Mouse (Mus musculus) layer of hippocampus, postnatal 14 days (tissue): Measurements from ENCODE around the gene Tfpi. TPM values are rescaled to one million over a fixed set of nuclear protein-coding genes. Genes with fewer than 3 reads are reported as not detected.
"Not testable (repeated sequence)": the region's sequence is repeated elsewhere in the genome, so short reads cannot be mapped to it uniquely, and the experiment has no call there.

Source experiments
- DNase-seq, 2 experiments: peaks; one replicate each; pipeline ENCODE4 v3.0.0; 2021 to 2022; ENCODE audit warnings: low spot score in 2 of 2, mixed read lengths in 1 of 2
- long read RNA-seq, 2 experiments: library from polyadenylated mRNA; stranded (forward); transcript quantifications; one replicate each; pipeline ENCODE4 v2.0.0; 2021
- total RNA-seq, 2 experiments: library from RNA; stranded (reverse); gene quantifications; 2 replicates each; pipeline ENCODE4 v1.2.3; 2021

Tfpi gene
- 1 to 10 TPM; 4.3 to 6.0 TPM for total RNA-seq
- long read RNA-seq, experiment 1, partial matches to known transcripts = 0 of 5 reads
- long read RNA-seq, experiment 1, other reads (novel, unspliced or antisense) = 5 of 5 reads
- long read RNA-seq, experiment 2, partial matches to known transcripts = 0 of 8 reads
- long read RNA-seq, experiment 2, other reads (novel, unspliced or antisense) = 5 of 8 reads

GRCm38 (mm10) chr2:84476577-84476976, at the start of gene Tfpi:
Gene Tfpi, minus strand, starts transcription at chr2:84476775.
- no peak for DNase-seq

GRCm38 (mm10) chr2:84526221-84526620, 49.6 kb upstream of the Tfpi start:
- DNase-seq = no peak

DNA sequence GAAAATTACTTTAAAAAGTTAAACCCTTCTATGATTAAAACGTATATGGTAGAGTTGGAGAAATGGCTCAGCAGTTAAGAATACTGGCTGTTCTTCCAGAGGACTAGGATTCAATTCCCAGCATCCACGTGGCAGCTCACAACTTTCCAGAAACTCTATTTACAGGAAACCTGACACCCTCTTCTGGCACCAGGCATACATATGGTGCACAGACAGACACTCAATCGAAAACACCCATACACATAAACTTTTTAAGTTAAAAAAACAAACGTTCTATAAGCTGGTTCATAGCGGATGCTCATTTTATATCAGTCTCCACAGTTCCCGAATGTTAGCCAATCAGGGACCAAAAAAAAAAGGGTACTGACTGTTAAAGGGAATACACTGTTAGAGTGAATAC, 49.2 kb upstream of the Tfpi start:
- no peak for DNase-seq

GRCm38 (mm10) chr2:84525047-84525446, 48.5 kb upstream of the Tfpi start:
- DNase-seq = no peak

- no peak for DNase-seq
Measured at GRCm38 (mm10) chr2:84523994-84524393, 47.4 kb upstream of the Tfpi start.

GRCm38 (mm10) chr2:84523103-84523865, 46.7 kb upstream of the Tfpi start:
- DNase-seq = no peak

DNA sequence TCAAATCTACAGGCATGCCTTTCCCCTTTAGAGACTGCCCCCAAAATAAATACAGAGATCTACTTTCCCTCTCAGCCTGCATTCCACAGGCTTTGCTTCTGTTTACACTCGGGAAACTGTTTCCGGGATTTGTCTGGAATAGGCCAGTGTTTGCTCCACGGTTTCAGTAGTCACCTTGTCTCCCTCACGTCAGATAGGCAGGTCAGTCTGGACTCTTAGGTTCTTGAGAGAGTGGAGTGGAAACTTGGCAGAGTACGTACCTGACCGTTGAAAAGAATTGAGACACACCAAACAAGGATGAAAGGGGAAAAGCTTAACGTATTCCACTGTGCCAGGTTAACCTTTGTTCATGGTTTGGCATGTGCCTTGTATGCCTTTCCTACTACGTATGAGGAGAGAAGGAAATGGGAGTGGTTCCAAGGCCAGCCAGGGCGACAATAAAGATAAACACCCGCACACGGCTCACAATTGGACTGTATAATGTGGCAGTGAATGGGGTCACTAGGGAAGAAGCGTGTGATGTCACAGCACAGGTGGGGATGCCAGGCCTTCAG, 43.0 kb upstream of the Tfpi start:
- DNase-seq = no peak

DNA sequence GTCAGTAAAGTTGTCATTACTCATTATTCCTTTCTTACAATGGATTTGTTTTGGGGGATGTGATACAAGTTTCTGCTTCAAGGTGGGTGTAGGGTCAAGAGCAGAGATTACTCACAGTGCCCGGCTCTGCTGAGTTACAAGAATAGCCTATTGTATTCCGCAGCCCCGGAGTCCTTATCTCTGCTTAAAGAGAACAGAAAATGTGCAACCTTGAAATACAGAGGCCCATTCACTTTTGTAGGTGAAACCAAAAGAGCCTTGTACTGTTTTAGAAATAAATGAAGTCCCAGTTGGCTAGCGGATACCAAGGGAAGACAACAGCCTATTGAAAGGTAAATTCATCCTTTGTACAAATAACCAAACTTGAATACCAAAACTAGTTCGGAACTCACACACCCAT, 42.2 kb upstream of the Tfpi start:
- no peak for DNase-seq

GRCm38 (mm10) chr2:84513281-84513680, 36.7 kb upstream of the Tfpi start:
- no peak for DNase-seq

DNA sequence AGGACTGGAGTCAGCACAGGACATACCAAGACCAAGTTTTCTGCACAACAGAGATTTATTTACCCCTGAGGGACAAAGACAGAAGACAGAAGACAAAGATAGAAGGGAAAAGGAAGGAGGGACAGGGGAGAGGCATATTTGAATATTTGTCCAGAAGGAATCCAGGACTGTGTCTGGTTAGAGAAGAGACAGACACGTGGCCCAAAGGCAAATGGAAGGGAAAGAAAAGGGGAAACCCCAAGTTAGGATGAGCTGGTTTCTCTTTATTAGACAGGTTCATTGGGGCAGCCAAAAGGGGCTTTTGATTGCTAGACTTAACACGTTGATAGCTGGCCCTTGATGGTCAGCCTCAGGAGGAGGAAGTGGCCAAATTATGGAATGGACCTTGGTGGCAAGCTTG, 34.9 kb upstream of the Tfpi start:
- no peak for DNase-seq

DNA sequence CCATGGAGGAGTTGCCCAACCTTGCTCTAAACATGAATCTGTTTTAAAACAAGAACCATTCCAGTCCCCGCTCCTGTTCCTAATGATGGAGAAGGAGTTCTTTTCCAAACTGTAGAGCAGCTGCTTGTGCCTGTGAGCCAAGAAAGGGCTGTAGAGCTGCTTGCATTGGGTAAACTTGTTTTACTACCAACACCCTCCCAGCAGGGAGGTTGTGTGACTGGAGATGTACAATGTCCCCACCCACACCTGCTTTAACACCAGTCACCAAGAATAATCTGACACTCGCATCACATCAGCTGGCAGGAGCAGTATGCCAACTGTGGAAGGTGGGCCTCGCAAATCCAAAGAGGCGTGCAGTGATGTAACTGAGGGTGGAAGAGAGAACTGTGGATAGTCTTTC, 34.5 kb upstream of the Tfpi start:
- DNase-seq = peak in 1 of 2 experiments; percentile 17

DNA sequence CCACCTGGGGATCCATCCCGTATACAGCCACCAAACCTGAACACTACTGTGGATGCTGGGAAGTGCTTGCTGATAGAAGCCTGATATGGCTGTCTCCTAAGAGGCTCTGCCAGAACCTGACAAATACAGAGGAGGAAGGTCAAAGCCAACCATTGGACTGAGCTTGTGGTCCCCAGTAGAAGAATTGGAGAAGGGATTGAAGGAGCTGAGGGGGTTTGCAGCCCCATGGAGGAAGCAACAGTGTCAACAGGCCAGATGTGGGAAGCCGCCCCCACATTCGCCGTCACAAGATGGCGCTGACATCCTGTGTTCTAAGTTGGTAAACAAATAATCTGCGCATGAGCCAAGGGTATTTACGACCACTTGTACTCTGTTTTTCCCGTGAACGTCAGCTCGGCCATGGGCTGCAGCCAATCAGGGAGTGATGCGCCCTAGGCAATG, 28.4 kb upstream of the Tfpi start:
- not testable (repeated sequence) for DNase-seq

DNA sequence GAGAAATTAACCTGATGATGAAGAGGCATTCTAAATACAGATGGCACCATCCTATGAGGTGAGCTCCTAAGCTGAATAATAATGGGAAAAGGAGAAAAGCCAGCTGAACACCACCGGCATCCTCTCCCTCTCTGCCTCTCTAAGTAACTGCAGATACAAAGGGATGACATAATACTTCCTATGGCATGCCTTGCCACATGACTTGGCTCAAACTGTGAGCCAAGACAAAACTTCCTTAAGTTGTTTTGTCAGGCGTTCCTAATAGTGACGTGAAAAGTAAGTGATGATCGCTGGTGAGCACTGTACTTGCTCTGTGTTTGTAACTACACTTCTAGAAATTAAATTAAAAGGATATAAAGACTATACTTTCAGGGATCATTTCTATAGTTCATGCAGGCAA, 27.7 kb upstream of the Tfpi start:
- no peak for DNase-seq

- no peak for DNase-seq
Measured at GRCm38 (mm10) chr2:84498921-84499320, 22.3 kb upstream of the Tfpi start.

DNA sequence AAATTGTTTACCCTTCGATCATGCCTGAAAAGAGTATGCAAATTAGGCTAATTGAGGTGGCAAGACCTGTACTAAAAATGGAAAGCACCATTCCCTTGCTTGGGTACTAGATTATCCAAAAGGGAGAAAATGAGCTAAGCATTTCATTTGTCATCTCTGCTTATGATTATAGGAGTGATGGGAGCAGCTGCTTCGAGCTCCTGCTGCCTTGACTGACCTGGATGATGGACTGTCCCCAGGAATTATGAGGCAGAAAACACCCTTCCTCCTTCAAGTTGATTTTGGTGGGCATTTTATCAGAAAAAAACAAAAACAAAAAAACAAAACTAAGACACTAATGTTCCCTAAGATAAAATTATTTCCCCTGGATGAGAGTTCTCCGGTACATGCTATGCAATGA, 18.5 kb upstream of the Tfpi start:
- no peak for DNase-seq

GRCm38 (mm10) chr2:84493626-84494025, 17.1 kb upstream of the Tfpi start:
- no peak for DNase-seq

GRCm38 (mm10) chr2:84491715-84492114, 15.1 kb upstream of the Tfpi start:
- no peak for DNase-seq

DNA sequence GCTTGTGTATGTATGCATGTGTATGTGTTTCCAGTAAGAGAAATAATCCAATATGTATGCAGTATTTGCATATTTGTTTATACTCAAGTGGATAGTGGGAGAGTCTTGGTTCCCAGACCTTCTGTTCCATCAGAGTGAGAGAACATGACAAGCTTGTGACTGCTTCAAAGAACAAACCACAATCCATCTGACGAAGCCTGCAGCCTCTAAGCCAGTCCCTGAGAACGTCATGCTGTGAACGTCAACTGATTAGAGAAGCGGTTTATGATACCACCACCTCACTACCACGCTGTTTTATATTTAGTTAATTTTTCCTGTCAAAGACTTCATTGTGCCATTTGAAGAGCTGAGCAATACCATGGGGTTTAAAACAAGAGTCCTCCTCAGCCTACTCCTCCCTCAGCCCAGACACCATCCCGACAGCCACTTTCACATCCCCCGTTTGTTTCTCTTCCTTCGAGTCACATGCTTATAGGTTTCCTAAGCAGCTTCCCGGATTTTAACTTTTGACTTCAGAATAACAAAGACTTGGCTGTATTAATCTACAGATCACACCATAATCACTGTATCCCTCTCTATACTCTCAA, 11.2 kb upstream of the Tfpi start:
- DNase-seq = no peak

DNA sequence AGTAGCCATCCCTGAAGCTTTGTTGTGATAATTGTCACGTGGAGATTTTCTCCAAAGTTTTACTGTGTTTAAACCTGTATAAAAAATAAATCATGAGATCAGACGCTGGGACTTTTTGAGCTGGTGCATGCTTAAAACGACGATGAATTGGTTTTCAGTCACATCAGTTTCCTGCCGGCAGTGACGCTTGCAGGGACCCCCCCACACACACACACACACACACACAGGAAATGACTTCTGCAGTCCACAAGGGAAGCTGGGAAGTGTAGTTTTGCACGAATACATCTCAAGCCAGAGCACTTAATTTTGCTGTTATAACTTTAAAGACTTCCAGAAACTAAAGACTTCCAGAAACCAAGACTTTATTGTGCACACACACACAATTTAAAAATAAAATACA, 5.3 kb upstream of the Tfpi start:
- peak; percentile 16 to 52 for DNase-seq

DNA sequence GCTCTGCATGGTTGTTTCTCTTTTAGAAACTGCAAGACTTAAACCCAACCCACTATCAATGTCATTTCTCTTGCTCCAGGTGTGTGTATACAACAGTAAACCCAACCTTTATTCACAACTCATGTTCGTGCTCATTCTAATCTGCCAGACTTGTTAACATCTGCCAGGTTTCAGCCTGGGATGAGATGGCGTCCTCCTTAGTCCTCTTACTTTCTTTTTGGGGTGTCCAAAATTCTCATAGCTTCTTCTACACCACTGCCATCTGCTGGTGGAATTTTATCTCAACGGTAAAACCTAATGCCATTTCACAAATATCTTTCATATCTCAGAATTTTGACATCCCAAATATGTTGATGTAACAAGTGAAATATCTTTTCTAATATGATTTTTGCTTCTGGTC, 2.5 kb upstream of the Tfpi start:
- peak; percentile 4 to 41 for DNase-seq

DNA sequence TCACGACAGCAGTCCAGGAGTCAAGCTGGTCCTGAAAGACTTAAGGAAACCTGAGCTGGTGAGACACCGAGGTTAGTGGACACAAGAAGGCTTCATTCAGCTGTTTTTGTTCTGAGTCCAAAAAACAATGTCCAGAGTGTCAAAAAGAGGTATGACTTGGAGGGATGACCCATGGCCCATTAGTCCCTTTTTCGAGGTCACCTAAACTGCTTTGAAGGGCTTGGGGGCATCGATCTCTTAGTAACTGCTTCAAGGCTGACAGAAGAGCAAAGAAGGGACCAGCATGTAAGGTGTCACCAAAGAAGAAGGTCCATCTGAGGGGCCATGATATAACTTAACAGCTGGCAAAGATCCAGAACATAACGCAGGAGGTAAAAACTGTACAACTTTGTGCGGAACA, 1.2 kb upstream of the Tfpi start:
- DNase-seq = no peak

DNA sequence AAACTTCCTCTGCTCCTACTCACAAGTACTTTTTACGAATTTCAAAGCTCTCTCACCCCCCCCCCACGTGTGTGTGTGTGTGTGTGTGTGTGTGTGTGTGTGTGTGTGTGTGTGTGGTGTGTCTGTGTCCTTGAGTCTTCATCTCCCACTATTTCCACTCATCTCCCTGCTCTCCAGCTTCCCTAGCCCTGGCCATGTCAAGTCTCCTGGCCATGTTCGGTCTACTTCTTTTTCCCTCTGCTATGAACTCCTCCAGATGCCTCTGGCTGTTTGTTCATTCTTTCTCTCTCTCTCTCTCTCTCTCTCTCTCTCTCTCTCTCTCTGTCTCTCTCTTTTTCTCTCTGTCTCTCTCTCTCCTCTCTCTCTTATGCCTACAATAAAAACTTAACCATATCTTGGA, 444 bp downstream of the Tfpi start:
- DNase-seq = no peak
